Mouse (Mus musculus): ENCODE measurements around the gene Acox1. TPM values are rescaled to one million over a fixed set of nuclear protein-coding genes. Genes with fewer than 3 reads are reported as not detected.
A peak's percentile ranks its signal among the peaks of the same experiment; 100 is the strongest.

The Acox1 gene
- polyA plus RNA-seq (2015; fragmentation: Nextera tagmentation; extraction: Ambion mirVana), result 38.6 and 40.5 TPM in 2 replicates

DNA sequence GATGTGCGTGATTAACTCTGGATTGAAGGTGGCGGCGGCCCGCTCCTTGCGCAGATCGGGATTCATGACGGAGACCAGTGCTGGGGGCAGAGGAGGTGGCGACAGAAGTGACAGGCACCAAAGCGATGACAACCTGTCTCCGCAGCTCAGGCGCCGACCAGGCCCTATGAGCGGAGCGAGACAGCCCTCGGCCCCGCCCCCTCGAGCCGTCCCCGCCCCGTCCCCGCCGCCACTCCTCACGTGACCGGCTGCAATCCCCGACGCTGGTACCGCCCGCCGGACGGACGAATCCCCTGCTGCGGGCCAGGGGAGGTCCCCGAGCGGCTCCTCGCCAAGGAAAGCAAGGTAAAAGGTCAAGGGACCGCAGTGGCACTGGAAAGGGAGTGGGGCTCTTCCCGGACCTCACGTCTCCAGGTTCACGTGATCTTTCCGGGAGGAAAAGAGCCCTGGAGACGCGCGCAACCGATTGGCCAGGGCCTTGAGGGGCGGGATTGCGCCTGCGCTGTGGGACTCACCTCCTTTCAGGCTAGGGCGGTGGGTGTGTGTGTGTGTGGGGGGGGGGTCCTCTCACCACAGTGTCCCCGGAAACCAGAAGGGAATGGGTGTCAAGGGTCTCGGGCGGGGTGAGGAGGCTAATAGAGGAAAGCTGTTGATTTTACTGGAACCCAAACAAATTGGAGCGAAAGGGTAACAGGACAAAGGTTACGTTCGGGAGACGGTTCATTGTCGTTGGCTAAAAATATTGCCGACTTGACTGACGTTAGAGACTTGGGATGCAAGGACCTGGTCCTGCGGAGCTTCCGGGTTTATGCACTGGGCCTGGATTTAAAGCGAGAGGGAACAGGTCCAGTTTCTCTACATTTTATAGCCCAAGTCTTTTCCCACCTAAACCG, at the start of gene Acox1, which contains the start of gene Ten1:
Gene Acox1, minus strand, starts transcription at position 407 of the 893 bp plus-strand sequence.
Gene Ten1, plus strand, starts transcription at position 217 of the 893 bp plus-strand sequence.
- under 1% methylated on average over 62 of the region's 62 CpGs for WGBS
- Histone ChIP-seq H3K9me3 (replicated peaks; ENCODE audit: control insufficient read depth, low read length) (no peaks in the 10 kb centered on the region), H3K36me3 (ENCODE audit: control insufficient read depth, insufficient read depth) (peaks cover 7% of the 10 kb centered on the region), H3K4me2 (ENCODE audit: low read depth, low read length) (peak within 1 kb of the TSS; percentile 78), H3K4me1 (ENCODE audit: control insufficient read depth, insufficient read depth, low read length) (peaks cover 13% of the 10 kb centered on the region), H3K27ac (ENCODE audit: low read length) (peak within 1 kb of the TSS; percentile 97), H3K4me3 (ENCODE audit: low read length) (peak within 1 kb of the TSS; percentile 80), H3K9ac (ENCODE audit: low read length) (peak within 1 kb of the TSS; percentile 92), H3K27me3 (ENCODE audit: control insufficient read depth, insufficient read depth, low read length) (no peaks in the 10 kb centered on the region)
- peak; percentile 96 for ATAC-seq (replicated peaks; ENCODE audit: extremely low read depth, insufficient read depth, low FRiP score)

DNA sequence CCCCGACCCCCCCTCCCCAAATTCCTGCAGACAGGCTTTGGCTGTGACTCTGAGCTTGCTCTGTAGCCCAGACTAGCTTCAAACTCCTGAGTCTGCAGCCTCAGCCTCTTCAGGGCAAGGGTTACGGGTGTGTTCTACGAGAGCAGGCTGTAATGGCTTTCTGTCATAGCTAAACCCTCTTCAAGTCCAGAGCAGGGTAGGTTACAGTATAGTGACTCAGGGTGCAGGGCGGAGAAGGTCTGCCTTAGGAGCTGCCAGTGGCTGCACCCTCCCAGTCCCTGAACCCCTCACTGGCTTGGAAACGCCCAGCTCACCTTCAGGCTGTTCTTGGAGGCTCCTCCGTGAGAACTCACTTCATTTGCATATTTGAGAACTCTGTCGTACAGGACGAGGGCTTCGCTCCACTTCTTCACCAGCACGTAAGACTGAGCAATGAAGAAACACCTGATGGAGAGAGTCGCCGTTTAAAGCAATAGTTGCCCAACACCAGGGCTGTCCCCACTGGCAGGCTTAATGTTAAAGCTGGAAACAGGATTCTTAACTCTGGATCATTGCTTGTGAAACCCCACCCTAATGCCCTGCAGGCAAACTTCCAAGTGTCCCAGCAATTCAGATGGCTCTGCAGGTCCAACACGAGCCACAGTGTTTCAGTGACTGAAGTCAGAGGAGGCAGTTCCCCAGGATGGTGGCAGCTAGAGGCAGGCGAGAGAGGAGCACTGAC, 48.8 kb upstream of the Acox1 start:
- no peak overlapping the region for H3K4me3 ChIP-seq (ENCODE audit: low read length)
- no peak for ATAC-seq (replicated peaks; ENCODE audit: extremely low read depth, insufficient read depth, low FRiP score)
- WGBS, result 82% methylated on average over 14 of the region's 14 CpGs
- H3K9me3 ChIP-seq (replicated peaks; ENCODE audit: control insufficient read depth, low read length), result no peaks in the 10 kb centered on the region
- peaks cover 66% of the 10 kb centered on the region for H3K36me3 ChIP-seq (ENCODE audit: control insufficient read depth, insufficient read depth)
- no peak overlapping the region for H3K9ac ChIP-seq (ENCODE audit: low read length)
- no peak overlapping the region for H3K27ac ChIP-seq (ENCODE audit: low read length)
- peaks cover 5% of the 10 kb centered on the region; the same call in 1 of the 2 replicates for H3K4me1 ChIP-seq (ENCODE audit: control insufficient read depth, insufficient read depth, low read length)
- no peaks in the 10 kb centered on the region for H3K27me3 ChIP-seq (ENCODE audit: control insufficient read depth, insufficient read depth, low read length)
- no peak overlapping the region for H3K4me2 ChIP-seq (ENCODE audit: low read depth, low read length)

DNA sequence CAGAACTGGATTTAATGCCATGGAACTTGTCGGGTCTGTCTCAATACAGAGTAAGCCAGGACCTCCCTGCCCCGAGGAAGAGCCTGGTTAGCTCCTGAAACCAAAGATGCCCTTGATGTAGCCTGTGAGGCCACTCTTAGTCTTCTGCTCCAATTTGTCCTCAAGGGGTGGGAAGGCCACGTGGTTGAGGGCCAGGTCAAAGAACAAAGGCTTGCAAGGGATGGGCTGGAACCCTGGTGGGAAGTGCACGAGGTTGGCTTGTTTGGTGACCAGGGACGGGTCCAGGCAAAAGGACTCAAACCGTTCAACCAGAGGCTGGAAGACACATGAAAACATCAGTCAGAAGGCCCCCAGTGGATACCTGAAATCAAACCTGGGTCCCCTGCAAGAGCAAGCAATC, 46.8 kb upstream of the Acox1 start:
- H3K4me2 ChIP-seq (ENCODE audit: low read depth, low read length), result no peak overlapping the region
- WGBS, result 77% methylated on average over 6 of the region's 6 CpGs

DNA sequence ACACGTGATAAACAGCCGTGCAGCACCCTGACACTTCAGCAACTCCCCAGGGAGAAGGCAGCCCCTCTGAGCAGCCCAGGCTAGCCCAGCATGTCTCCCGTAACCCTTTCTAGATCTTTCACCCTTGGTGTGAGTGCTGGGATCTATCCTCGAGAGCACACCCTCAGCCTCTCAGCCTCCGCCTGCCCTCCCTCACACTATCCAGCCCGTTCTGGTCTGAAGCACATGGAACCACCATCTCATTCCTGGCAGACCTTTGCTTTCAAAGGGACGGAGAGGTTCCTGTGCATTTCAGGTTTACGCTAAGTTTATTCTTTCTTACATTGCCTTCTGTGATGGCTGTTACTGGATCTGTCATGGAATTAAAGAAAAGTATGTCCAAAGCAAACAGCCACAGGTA, 45.7 kb upstream of the Acox1 start:
- H3K4me1 ChIP-seq (ENCODE audit: control insufficient read depth, insufficient read depth, low read length), result no peaks in the 10 kb centered on the region
- no peak overlapping the region for H3K4me2 ChIP-seq (ENCODE audit: low read depth, low read length)
- no peak overlapping the region for H3K4me3 ChIP-seq (ENCODE audit: low read length)
- WGBS, result 82% methylated on average over 8 of the region's 8 CpGs
- H3K9me3 ChIP-seq (replicated peaks; ENCODE audit: control insufficient read depth, low read length), result no peaks in the 10 kb centered on the region
- peaks cover 42% of the 10 kb centered on the region for H3K36me3 ChIP-seq (ENCODE audit: control insufficient read depth, insufficient read depth)
- H3K27me3 ChIP-seq (ENCODE audit: control insufficient read depth, insufficient read depth, low read length), result no peaks in the 10 kb centered on the region
- no peak for ATAC-seq (replicated peaks; ENCODE audit: extremely low read depth, insufficient read depth, low FRiP score)
- no peak overlapping the region for H3K9ac ChIP-seq (ENCODE audit: low read length)
- H3K27ac ChIP-seq (ENCODE audit: low read length), result no peak overlapping the region

More for the DNA sequence above, 46.8 kb upstream of the Acox1 start:
- no peak overlapping the region for H3K4me3 ChIP-seq (ENCODE audit: low read length)
- H3K27me3 ChIP-seq (ENCODE audit: control insufficient read depth, insufficient read depth, low read length), result no peaks in the 10 kb centered on the region
- no peaks in the 10 kb centered on the region for H3K4me1 ChIP-seq (ENCODE audit: control insufficient read depth, insufficient read depth, low read length)
- H3K9me3 ChIP-seq (replicated peaks; ENCODE audit: control insufficient read depth, low read length), result no peaks in the 10 kb centered on the region
- peaks cover 53% of the 10 kb centered on the region for H3K36me3 ChIP-seq (ENCODE audit: control insufficient read depth, insufficient read depth)
- no peak overlapping the region for H3K27ac ChIP-seq (ENCODE audit: low read length)
- no peak overlapping the region for H3K9ac ChIP-seq (ENCODE audit: low read length)
- no peak for ATAC-seq (replicated peaks; ENCODE audit: extremely low read depth, insufficient read depth, low FRiP score)

DNA sequence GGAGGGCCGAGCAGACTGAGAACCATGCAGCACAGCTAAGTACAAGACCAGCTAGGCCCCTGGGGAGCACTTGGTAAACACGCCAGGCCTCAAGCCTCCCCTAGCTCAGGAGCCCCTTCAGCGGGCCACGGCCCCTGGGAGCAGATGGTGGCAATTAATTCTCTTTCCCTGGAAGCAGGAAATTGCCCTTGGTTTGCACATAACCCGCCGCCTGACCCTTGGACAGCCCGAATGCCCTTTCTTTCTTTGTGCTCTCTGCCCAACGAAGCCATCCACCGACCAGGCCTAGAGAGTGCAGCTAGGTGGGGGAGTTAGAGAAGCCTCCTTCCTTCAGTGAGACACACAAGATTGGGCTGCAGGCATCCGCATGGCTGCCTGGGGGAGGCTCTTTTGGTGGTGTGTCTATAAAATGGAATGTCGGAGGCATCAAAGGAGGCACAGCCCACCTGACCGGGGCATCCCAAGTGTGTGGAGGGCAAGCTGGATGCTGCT, 42.9 kb upstream of the Acox1 start:
- H3K9me3 ChIP-seq (replicated peaks; ENCODE audit: control insufficient read depth, low read length), result no peaks in the 10 kb centered on the region
- no peaks in the 10 kb centered on the region for H3K4me1 ChIP-seq (ENCODE audit: control insufficient read depth, insufficient read depth, low read length)
- H3K36me3 ChIP-seq (ENCODE audit: control insufficient read depth, insufficient read depth), result peaks cover 20% of the 10 kb centered on the region
- H3K27ac ChIP-seq (ENCODE audit: low read length), result no peak overlapping the region
- H3K4me3 ChIP-seq (ENCODE audit: low read length), result no peak overlapping the region
- no peak overlapping the region for H3K9ac ChIP-seq (ENCODE audit: low read length)
- ATAC-seq (replicated peaks; ENCODE audit: extremely low read depth, insufficient read depth, low FRiP score), result no peak
- no peak overlapping the region for H3K4me2 ChIP-seq (ENCODE audit: low read depth, low read length)
- WGBS, result 51% methylated on average over 12 of the region's 12 CpGs
- H3K27me3 ChIP-seq (ENCODE audit: control insufficient read depth, insufficient read depth, low read length), result peaks cover 8% of the 10 kb centered on the region

DNA sequence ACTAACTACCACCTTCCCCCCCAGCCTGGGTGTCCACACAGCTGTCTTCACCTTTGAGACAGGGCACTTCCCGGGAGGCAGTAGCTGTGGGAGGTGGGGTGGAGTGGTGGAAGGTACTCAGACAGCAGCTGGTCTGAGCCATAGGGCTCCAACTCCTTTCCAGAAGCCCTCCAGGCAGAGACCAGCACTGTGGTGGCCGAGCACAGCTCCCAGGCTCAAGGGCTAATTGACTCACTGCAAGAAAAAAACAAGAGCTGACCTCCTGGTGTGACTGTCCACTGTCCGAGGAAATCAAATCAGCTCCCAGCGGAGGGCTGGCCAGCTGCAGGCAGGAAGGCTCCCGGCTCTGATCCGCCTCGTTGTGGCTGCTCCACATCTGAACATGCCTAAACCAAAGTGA, 41.0 kb upstream of the Acox1 start:
- H3K36me3 ChIP-seq (ENCODE audit: control insufficient read depth, insufficient read depth), result 0 out of 2 replicates have a peak, but pooled peaks cover under 1% of the 10 kb centered on the region
- H3K4me2 ChIP-seq (ENCODE audit: low read depth, low read length), result no peak overlapping the region
- H3K27me3 ChIP-seq (ENCODE audit: control insufficient read depth, insufficient read depth, low read length), result peaks cover 11% of the 10 kb centered on the region
- no peak overlapping the region for H3K27ac ChIP-seq (ENCODE audit: low read length)
- no peak overlapping the region for H3K4me3 ChIP-seq (ENCODE audit: low read length)
- H3K4me1 ChIP-seq (ENCODE audit: control insufficient read depth, insufficient read depth, low read length), result no peaks in the 10 kb centered on the region
- no peak overlapping the region for H3K9ac ChIP-seq (ENCODE audit: low read length)
- no peak for ATAC-seq (replicated peaks; ENCODE audit: extremely low read depth, insufficient read depth, low FRiP score)
- 32% methylated on average over 7 of the region's 7 CpGs for WGBS
- no peaks in the 10 kb centered on the region for H3K9me3 ChIP-seq (replicated peaks; ENCODE audit: control insufficient read depth, low read length)

DNA sequence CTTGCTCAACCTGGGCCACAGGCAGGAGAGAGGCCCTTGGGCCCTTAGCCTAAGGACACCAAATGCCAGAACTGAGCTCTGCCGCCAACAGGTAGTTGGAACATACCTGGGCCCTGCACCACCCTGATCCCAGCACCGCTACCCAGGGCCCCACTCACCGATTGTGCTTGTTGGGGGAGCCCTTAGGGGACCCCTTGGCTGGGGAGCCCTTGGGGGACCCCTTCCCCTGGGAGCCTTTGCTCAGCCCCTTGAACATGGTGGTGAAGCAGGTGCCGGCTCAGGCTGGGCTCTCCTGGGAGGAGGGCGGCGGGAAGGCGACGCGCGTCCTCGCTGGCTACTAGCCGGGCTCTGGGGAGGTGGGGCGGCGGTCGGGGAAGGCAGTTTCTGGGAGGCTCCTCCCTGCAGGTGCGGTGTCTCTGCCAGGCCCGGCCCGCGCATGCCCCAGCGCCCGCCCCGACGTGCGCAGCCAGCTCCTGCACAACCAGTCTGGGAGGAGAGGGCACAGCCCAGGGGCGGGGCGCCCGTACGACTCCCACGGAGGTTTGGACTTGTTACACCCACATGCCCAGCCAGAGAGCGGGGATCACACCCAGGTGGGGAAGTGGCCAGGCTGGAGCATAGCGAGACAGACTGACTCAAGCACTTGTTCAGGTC, 39.0 kb upstream of the Acox1 start, which contains the start of gene Evpl:
Gene Evpl, minus strand, starts transcription at position 336 of the 654 bp plus-strand sequence.
- WGBS, result 9% methylated on average over 29 of the region's 31 CpGs
- peak within 1 kb of the TSS; percentile 49 for H3K4me2 ChIP-seq (ENCODE audit: low read depth, low read length)
- H3K9me3 ChIP-seq (replicated peaks; ENCODE audit: control insufficient read depth, low read length), result no peaks in the 10 kb centered on the region
- peak; percentile 74 for ATAC-seq (replicated peaks; ENCODE audit: extremely low read depth, insufficient read depth, low FRiP score)
- no peaks in the 10 kb centered on the region for H3K36me3 ChIP-seq (ENCODE audit: control insufficient read depth, insufficient read depth)
- peak within 1 kb of the TSS; percentile 35; the same call in 1 of the 2 replicates for H3K9ac ChIP-seq (ENCODE audit: low read length)
- H3K4me1 ChIP-seq (ENCODE audit: control insufficient read depth, insufficient read depth, low read length), result no peaks in the 10 kb centered on the region
- no peak within 1 kb of the TSS for H3K27ac ChIP-seq (ENCODE audit: low read length)
- peak within 1 kb of the TSS; percentile 36 for H3K4me3 ChIP-seq (ENCODE audit: low read length)
- peaks cover 21% of the 10 kb centered on the region for H3K27me3 ChIP-seq (ENCODE audit: control insufficient read depth, insufficient read depth, low read length)

GRCm38 (mm10) chr11:116234901-116235300, 36.1 kb upstream of the Acox1 start:
- Histone ChIP-seq H3K9ac (ENCODE audit: low read length) (no peak overlapping the region), H3K27ac (ENCODE audit: low read length) (no peak overlapping the region), H3K36me3 (ENCODE audit: control insufficient read depth, insufficient read depth) (no peaks in the 10 kb centered on the region), H3K9me3 (replicated peaks; ENCODE audit: control insufficient read depth, low read length) (no peaks in the 10 kb centered on the region), H3K4me3 (ENCODE audit: low read length) (no peak overlapping the region), H3K4me2 (ENCODE audit: low read depth, low read length) (no peak overlapping the region), H3K4me1 (ENCODE audit: control insufficient read depth, insufficient read depth, low read length) (no peaks in the 10 kb centered on the region), H3K27me3 (ENCODE audit: control insufficient read depth, insufficient read depth, low read length) (peaks cover 21% of the 10 kb centered on the region)
- ATAC-seq (replicated peaks; ENCODE audit: extremely low read depth, insufficient read depth, low FRiP score), result no peak
- WGBS, result 79% methylated on average over 8 of the region's 8 CpGs
